Mouse (Mus musculus): ENCODE measurements around the gene Sh3bp5.

GRCm38 (mm10) chr14:31395629-31396199, 40.2 kb downstream of the Sh3bp5 start:
- TF ChIP-seq CTCF (IDR thresholded peaks at IDR 0.05; ENCODE audit: low read depth) (no peak), EP300 (IDR thresholded peaks at IDR 0.05; ENCODE audit: low read depth) (no peak)
